Mouse (Mus musculus) hindbrain, postnatal 0 days (tissue): ENCODE measurements at regions not wholly inside any gene's neighbourhood (a gene's known extent, or its start where the extent isn't known, plus 50 kb on each side); places are given as distances from the start of the nearest gene placed in this dataset.

Experiments used
- ATAC-seq: fragments of 200-750 bp; cut with Nextera tagmentation; 2 replicates; pipeline ENCODE4 v1.8.0; 2017; ENCODE audit warnings: mild to moderate bottlenecking, moderate TSS enrichment, moderate library complexity
- DNase-seq: peaks from one replicate; pipeline ENCODE4 v3.0.0-alpha.2; 2015; ENCODE audit warnings: low spot score
- H3K27ac ChIP-seq: fragments of 300-500 bp; sonication (generic); 2 replicates; pipeline ENCODE4 v1.5.1; 2014; ENCODE audit warnings: mild to moderate bottlenecking
- H3K27me3 ChIP-seq: fragments of 300-500 bp; sonication (generic); 2 replicates; pipeline ENCODE4 v1.6.1; 2014; ENCODE audit warnings: low read length, mixed read lengths; ENCODE audit not compliant: insufficient read depth
- H3K36me3 ChIP-seq: fragments of 300-500 bp; sonication (generic); 2 replicates; pipeline ENCODE4 v1.6.1; 2014; ENCODE audit warnings: low read length, mixed read lengths; ENCODE audit not compliant: insufficient read depth
- H3K4me1 ChIP-seq: fragments of 300-500 bp; sonication (generic); 2 replicates; pipeline ENCODE4 v1.6.1; 2014; ENCODE audit warnings: antibody characterized with exemption, low read length, mixed read lengths; ENCODE audit not compliant: insufficient read depth
- H3K4me2 ChIP-seq: fragments of 300-500 bp; sonication (generic); 2 replicates; pipeline ENCODE4 v1.6.1; 2014; ENCODE audit warnings: low read depth, mild to moderate bottlenecking, low read length, moderate library complexity, mixed read lengths
- H3K4me3 ChIP-seq: fragments of 300-500 bp; sonication (generic); 2 replicates; pipeline ENCODE4 v1.5.1; 2014; ENCODE audit warnings: low read length
- H3K9ac ChIP-seq: fragments of 300-500 bp; sonication (generic); replicated peaks from 2 replicates; pipeline ENCODE4 v1.6.1; 2014; ENCODE audit warnings: mild to moderate bottlenecking, low read length, moderate library complexity, mixed read lengths
- H3K9me3 ChIP-seq: fragments of 300-500 bp; sonication (generic); 2 replicates; pipeline ENCODE4 v1.6.1; 2016; ENCODE audit warnings: low read length, mixed read lengths
- CTCF ChIP-seq: IDR thresholded peaks from 2 replicates; pipeline ENCODE4 v1.5.1; 2016; ENCODE audit warnings: antibody characterized with exemption, control low read depth, low read depth
- WGBS: fragments of 180-500 bp; shearing (Covaris S2); extraction: QIAGEN DNeasy Blood & Tissue Kit; methylation state at CpG from one replicate; pipeline ENCODE4 v1.1.7; 2014; 5-methylcytosine and 5-hydroxymethylcytosine counted together

DNA sequence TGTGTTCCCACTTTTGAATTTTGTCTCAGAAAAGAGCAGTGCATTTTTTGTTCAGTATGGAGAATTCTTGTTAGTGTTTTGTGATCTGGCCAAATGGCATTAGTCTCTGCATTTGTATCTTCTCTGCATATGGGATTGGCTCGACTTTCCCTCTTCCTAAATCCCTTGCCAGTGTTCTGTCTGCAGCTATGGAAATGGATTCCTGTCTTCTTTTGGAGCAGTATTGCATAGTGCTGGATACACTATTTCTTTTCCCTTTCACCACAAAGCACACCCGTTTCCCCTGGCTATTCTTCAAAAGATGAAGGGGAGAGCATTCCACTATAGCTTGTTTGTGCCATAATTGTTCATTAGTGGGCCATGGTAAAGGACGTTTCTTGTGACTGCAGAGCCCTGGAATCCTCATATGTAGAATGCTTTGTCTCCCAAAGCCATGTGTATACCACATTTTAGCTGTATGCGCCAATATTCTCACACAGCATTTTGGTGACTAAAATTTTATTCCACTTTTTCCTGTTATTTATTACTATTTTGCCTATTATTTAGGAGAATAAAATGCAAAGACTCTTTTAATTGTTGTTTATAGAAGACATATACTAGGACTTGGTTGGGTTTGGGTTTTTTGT lies 197.8 kb downstream of the Hs3st1 start:
- H3K9me3 ChIP-seq, result no peaks in the 10 kb centered on the region
- DNase-seq, result no peak
- H3K36me3 ChIP-seq, result no peaks in the 10 kb centered on the region
- no peak overlapping the region for H3K4me2 ChIP-seq
- H3K4me3 ChIP-seq, result no peak overlapping the region
- H3K27ac ChIP-seq, result no peak overlapping the region
- TF ChIP-seq CTCF, result no peak
- no peaks in the 10 kb centered on the region for H3K4me1 ChIP-seq
- ATAC-seq, result no peak
- no peaks in the 10 kb centered on the region for H3K27me3 ChIP-seq
- WGBS, result 73% methylated on average over 4 of the region's 4 CpGs
- no peak overlapping the region for H3K9ac ChIP-seq

DNA sequence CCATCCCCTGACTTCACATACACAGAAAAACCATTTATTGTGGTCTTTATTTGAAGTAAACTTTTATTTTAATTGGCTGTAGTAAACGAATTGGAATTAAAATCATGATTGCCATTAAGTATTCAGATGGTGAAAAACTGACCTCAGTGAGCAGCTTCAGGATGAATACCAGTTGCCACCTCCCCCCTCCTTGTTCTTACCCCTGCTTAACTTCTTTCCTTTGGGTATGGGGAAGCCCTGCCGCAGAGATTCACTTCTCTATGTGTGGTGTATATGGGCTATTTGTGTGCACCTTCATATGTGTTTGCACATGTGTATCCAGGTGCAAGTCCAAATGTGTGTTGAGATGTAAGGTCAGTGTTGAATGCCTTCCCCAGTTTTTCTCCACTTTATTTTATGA lies 218.2 kb downstream of the Hs3st1 start:
- Histone ChIP-seq H3K36me3 (no peaks in the 10 kb centered on the region), H3K9me3 (no peaks in the 10 kb centered on the region), H3K27me3 (no peaks in the 10 kb centered on the region), H3K4me3 (no peak overlapping the region), H3K4me2 (no peak overlapping the region), H3K9ac (no peak overlapping the region), H3K27ac (no peak overlapping the region), H3K4me1 (no peaks in the 10 kb centered on the region)
- TF ChIP-seq CTCF, result no peak
- WGBS, result 68% methylated on average over 2 of the region's 2 CpGs
- DNase-seq (no peak), ATAC-seq (no peak)

DNA sequence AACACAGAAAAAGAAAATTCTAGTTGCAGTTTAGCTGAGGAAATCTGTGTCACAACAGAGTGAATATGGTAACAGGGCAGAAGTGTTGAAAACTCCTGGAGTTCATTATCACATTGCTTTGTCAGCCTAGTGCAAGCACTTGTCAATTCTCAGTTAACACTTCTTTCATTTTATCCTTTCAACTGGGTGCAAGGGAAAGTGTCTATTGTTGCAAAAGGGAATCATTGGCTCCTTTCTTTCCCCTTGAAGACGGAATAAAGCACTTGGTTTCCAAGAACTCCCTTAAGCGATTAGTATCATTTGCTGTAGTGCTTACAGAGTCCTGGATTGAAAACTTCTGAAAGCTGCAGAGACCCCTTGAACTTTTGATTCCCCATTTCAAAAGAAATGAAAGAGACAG lies 218.9 kb downstream of the Hs3st1 start:
- no peaks in the 10 kb centered on the region for H3K4me1 ChIP-seq
- no peak overlapping the region for H3K27ac ChIP-seq
- ATAC-seq, result no peak
- no peak for DNase-seq
- no peaks in the 10 kb centered on the region for H3K27me3 ChIP-seq
- no peak overlapping the region for H3K4me2 ChIP-seq
- no peaks in the 10 kb centered on the region for H3K36me3 ChIP-seq
- TF ChIP-seq CTCF, result no peak
- WGBS, result 46% methylated on average over 2 of the region's 2 CpGs
- H3K9me3 ChIP-seq, result no peaks in the 10 kb centered on the region
- no peak overlapping the region for H3K4me3 ChIP-seq
- no peak overlapping the region for H3K9ac ChIP-seq

DNA sequence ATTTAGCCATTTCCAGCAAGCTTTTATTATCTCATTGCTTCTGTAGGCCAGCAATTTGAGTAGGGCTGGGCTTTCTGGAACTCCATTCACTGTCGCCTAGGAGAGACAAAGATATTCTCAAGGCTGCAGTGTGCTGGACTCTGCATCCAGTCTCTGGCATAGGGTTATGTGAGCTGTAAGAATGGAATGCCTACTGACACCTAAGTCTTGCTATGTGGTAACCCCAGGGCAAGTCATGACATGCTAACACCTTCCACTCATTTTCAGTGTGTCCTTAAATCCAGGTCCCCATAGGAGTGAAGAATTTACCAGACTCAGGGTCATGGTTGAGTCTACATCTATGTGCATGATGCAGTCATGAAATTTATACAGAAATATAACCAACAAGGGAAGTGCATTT lies 245.0 kb downstream of the Hs3st1 start:
- Histone ChIP-seq H3K36me3 (no peaks in the 10 kb centered on the region), H3K27me3 (no peaks in the 10 kb centered on the region), H3K4me2 (no peak overlapping the region), H3K4me1 (no peaks in the 10 kb centered on the region), H3K9ac (no peak overlapping the region), H3K9me3 (no peaks in the 10 kb centered on the region), H3K4me3 (no peak overlapping the region), H3K27ac (no peak overlapping the region)
- DNase-seq (no peak), ATAC-seq (no peak)
- 62% methylated on average over 1 of the region's 1 CpGs for WGBS
- no peak for TF ChIP-seq CTCF

DNA sequence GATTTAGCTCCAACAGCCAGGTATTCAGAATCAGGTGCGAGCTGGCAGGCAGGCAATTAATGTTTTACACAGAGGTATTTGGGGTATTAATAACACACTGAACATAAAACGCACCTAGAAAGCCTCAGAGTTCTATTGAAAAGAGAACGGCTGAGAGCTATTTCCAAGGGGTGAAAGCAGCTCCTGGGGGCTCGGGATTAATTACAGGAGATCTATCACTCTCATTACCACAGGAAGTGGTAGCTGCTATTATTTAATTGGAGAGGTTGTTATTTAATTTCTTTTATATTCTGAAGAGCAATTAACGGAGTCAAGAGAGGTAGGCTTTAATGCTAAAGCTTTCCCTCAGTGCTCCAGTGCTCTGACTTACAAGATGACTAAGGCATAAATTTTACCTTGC lies 272.5 kb downstream of the Hs3st1 start:
- Histone ChIP-seq H3K9me3 (no peaks in the 10 kb centered on the region), H3K4me2 (no peak overlapping the region), H3K27ac (no peak overlapping the region), H3K4me1 (no peaks in the 10 kb centered on the region), H3K9ac (no peak overlapping the region), H3K4me3 (no peak overlapping the region), H3K36me3 (no peaks in the 10 kb centered on the region), H3K27me3 (no peaks in the 10 kb centered on the region)
- DNase-seq (peak; percentile 4), ATAC-seq (0 out of 2 replicates have a peak, but pooled peaks have one; percentile 18)
- 56% methylated on average over 5 of the region's 5 CpGs for WGBS
- TF ChIP-seq CTCF, result no peak

DNA sequence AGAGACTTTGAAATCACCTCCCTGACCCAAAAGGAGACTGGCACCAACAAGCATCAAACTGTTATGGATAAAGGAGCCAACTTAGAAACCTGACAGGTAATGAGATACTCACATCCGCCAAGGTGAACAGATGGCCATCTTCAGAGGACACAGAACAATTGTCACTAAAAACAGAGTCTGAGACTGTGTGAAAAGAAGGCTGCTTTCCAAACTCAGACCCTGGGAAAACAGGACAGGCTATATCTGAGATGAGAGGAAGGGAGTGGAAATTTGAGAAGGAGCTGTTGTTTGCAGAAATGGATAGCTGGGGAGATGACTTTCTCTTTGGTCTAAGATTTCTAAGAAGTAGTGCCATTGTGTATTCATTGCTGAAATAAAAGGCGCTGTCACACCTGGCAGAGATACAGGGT lies 297.2 kb downstream of the Hs3st1 start:
- Histone ChIP-seq H3K4me1 (no peaks in the 10 kb centered on the region), H3K9me3 (no peaks in the 10 kb centered on the region), H3K4me3 (no peak overlapping the region), H3K27ac (no peak overlapping the region), H3K36me3 (no peaks in the 10 kb centered on the region), H3K4me2 (no peak overlapping the region), H3K9ac (no peak overlapping the region), H3K27me3 (no peaks in the 10 kb centered on the region)
- no peak for ATAC-seq
- 90% methylated on average over 2 of the region's 2 CpGs for WGBS
- no peak for TF ChIP-seq CTCF
- DNase-seq, result no peak

DNA sequence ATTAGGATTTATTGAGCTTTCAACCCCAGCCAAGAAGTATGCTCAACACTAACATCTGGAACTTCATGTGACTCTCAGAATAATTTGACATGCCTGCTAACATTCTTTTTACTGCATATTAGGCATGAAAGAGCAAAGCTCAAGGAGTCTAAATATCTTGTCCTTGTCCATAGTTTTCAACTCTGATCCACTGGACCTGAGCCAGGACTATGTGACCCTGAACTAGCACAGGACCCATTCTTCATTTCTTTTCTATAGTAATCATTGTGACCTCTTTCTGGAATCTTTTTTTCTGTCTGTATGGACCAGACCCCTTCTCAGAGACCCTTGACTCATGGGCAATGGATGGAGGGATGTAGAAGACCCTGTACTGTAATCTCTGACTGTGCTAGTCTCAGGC lies 301.6 kb downstream of the Hs3st1 start:
- Histone ChIP-seq H3K4me1 (no peaks in the 10 kb centered on the region), H3K27ac (no peak overlapping the region), H3K27me3 (no peaks in the 10 kb centered on the region), H3K36me3 (no peaks in the 10 kb centered on the region), H3K4me2 (no peak overlapping the region), H3K4me3 (no peak overlapping the region), H3K9ac (no peak overlapping the region), H3K9me3 (no peaks in the 10 kb centered on the region)
- TF ChIP-seq CTCF, result no peak
- ATAC-seq, result no peak
- DNase-seq, result no peak
